Mouse (Mus musculus): Measurements from ENCODE around the gene Eif3g.

The Eif3g gene

GRCm38 (mm10) chr9:20862225-20862624 lies 36.2 kb downstream of the Eif3g start:
- intact Hi-C loops (cut with DNase I) = no loop called here

- intact Hi-C loops (cut with DNase I) = no loop called here
Measured at GRCm38 (mm10) chr9:20861821-20862220, 36.6 kb downstream of the Eif3g start.

- intact Hi-C loops (cut with DNase I) = no loop called here
Measured at GRCm38 (mm10) chr9:20859926-20860325, 38.5 kb downstream of the Eif3g start.

GRCm38 (mm10) chr9:20857131-20857530 lies 41.3 kb downstream of the Eif3g start:
- intact Hi-C loops (cut with DNase I) = no loop called here

GRCm38 (mm10) chr9:20850179-20850578 lies 48.2 kb downstream of the Eif3g start:
- intact Hi-C loops (cut with DNase I) = no loop called here

Small RNA genes lying within 50 kb of the gene (microRNA-seq; reads per million reads assigned to microRNA genes)
- gene Mir7081 = 0.57 to 0.62 reads per million in 2 experiments
